Mouse (Mus musculus) adrenal gland, postnatal 10 days (tissue): ENCODE data around the gene Acsl5. TPM values are rescaled to one million over a fixed set of nuclear protein-coding genes. Genes with fewer than 3 reads are reported as not detected.

Source experiments
- DNase-seq: peaks from one replicate; pipeline ENCODE4 v3.0.0; 2021; ENCODE audit warnings: mixed read lengths
- total RNA-seq, 2 experiments: library from RNA; stranded (reverse); gene quantifications; 2 replicates each; pipeline ENCODE4 v1.2.3; 2021

The Acsl5 gene
- total RNA-seq, 2 experiments from 2014 or later = 89.8 to 143 TPM

GRCm38 (mm10) chr19:55286034-55286433 is 34.3 kb downstream of the Acsl5 start:
- DNase-seq = no peak

DNA sequence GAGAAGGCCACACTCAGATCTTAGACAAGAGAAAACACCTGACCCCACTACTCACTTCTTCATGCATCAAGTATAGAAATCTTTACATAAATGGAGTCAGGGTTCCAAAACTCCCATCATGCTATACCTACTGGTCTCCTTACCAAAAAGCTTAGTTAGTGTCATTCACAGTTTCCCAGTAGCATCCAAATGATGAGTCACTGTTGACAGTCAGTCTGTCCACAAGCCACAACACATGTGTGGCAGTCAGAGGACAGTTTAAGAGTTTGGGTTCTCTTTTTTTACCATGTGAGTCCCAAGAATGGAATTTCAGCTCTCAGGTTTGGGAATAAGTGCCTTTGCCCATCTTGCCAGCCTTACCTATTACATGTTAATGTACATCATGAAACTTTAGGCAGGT is 37.2 kb downstream of the Acsl5 start:
- DNase-seq = no peak

DNA sequence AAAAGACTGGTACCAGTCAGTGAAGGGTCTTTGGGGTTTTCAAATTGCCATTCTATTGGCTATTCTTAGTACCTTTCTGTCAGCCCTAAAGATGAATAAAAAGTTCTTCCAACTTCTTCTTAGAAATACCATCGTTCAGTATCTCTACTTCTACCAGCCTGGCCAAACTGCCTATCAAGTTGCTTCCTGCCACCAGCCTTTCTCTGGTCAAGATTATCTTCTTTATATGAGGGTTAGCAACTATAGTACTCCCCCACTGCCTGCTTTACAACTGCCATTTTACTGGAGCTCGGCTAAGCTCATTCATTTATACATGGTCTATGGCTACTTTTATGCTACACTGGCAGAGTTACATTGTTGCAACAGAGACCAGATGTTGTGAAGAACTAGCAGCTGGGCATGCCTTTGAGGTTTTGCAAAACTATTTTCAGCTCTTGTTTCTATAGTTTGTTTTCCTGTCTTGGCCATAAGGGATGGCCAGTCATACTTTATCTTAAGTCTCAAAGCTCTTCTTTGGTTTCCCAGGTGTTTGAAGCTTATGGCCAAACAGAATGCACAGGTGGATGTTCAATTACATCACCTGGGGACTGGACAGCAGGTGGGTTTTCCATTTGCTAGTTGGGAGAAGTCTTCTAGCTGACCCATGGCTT is 39.0 kb downstream of the Acsl5 start:
- DNase-seq = no peak

GRCm38 (mm10) chr19:55292210-55292850 is 40.6 kb downstream of the Acsl5 start:
- DNase-seq = no peak

GRCm38 (mm10) chr19:55293175-55293574 is 41.4 kb downstream of the Acsl5 start:
- DNase-seq = peak; percentile 38

DNA sequence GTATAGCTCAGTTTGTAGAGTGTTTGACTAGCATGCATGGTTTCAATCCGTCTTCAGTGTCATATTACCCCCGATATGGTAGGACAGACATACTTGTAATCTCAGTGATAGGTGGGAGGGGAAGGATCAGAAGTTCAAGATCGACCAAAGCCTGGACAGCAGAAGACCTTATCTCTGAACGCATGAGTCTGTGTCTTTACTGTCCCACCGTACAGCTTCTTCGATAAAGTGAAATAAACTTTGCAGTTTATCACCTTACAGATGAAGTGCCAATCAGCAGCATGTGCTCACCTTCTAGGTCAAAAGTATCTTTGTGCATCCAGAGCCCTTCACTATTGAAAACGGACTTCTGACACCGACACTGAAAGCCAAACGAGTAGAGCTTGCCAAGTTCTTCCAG is 43.3 kb downstream of the Acsl5 start:
- DNase-seq = no peak

DNA sequence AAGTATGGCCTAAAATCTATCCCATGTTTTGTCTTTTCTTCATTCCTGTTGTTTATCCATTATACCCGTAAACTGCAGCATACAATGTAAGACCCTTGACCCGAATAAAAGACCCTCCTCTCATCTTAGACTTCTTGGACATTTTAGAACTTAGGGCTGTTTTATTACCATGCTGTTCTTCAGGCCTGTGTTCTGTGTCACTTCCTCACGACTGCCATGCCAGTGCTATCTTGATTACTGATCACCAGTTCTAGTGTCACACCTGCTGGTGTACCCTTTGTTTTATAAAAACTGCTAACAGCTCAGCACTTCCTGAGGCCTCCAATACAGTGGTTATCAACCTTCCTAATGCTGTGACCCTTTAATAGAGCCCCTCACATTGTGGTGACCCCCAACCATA is 43.8 kb downstream of the Acsl5 start:
- DNase-seq = no peak

- peak; percentile 17 for DNase-seq
Measured at GRCm38 (mm10) chr19:55296301-55296700, 44.6 kb downstream of the Acsl5 start.

DNA sequence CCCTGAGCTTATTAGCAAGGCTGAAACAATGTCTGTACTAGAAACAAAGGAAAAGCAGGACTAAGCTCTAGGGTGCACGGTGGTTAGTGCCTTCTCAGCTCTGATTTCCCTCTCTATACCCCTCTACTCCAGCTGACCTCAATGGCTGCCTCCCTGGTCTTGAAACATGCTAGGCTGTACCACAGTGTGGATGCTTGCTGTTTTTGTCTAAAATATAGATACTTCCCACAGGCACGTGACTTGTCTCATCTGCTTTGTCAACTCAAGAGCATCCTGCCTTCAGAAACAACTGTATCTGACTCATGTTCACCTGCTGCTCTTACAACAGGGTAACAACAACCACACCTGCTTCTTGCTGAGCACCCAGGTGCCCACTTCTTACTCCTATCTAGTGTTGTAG is 45.8 kb downstream of the Acsl5 start:
- DNase-seq = no peak

DNA sequence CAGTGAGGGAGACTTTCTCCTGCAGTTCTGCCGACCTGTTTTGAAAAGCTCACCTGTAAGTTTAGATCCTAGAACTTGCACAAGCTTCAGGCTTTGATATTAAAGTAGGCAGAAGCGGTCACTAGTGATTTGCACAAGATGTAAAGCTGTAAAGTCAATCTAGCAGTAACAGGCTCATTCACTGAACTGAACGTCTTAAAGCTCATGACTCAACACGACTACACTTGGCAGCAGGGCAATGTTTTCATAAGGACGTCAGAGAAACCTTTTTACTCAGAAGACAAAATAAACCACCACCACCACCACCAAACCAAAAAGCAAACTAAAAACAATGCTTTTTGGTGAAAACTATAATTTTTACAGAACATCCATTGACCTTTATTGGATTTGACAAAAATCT is 46.2 kb downstream of the Acsl5 start:
- DNase-seq = no peak

DNA sequence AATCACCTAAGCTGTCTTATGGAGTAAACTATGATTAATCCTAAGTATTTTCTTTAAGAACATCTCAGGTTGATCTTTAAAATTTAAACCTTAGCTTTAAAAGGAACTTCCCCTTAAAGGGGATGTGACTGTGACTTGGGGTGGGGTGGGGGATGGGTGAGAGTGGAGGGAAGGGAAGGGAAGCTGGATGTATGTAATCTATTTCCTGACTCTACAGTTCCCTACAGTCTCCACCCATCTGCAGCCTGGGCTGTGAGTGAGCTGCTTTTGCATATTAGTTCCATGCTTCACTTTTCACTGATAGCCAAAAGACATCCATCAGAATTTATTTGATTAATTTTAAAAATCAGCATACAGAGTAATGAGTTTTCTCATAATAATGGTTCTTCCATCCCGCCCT is 47.6 kb downstream of the Acsl5 start:
- no peak for DNase-seq

- DNase-seq = no peak
Measured at GRCm38 (mm10) chr19:55300525-55300924, 48.8 kb downstream of the Acsl5 start.

- no peak for DNase-seq
Measured at GRCm38 (mm10) chr19:55305024-55305423, 53.3 kb downstream of the Acsl5 start.

- no peak for DNase-seq
Measured at GRCm38 (mm10) chr19:55311874-55312273, 60.1 kb downstream of the Acsl5 start.

DNA sequence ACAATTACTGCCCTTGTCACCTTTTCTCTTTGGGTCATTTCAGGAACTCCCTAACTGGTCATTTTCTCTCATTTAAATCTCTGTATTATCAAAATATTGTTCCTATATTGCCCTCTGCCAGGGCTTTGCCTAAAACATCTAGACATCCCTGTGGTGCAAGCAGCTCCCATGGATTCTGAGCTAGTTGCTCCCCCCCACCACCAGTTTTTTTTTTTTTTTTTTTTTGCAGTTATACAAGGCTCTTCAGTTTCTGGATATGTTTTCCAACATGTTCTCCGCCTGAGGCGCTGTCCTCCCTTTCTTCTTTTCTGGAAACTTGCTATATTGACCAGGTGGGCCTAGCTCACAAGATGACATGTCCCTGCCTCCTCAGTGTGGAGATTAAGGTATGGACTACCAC is 61.9 kb downstream of the Acsl5 start:
- DNase-seq = no peak

DNA sequence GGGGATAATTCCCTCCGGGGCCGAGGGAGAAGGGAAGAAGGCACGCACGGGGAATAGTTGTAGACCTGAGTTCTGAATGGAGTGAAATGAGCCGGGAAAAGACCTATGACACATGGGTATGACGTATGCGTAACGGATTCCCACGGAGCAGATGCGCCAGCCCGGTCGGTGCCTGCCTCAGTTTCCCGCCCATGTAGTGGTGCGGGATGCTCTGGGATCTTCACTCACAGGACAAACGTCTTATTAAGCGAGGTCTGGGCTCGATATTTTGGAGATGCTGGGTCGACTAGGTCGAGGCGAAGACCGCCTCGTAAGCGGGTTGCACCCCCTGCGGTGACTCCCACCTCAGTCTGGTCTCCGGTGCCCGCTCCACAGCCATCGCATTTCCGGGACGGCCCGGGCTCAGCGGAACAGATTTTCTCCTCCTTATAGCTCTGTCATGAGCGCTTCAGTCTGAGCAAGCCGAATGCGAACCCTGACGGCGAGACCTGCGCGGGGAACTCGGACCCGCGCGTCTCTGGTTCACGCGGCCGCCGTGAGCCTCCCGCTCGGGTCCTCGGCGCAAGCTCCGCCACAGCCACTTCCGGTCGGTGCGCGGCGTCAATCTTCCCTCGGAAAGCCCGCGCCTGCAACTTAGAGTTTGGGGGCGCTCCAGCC is 63.8 kb downstream of the Acsl5 start, which contains the start of gene Zdhhc6:
Zdhhc6 (minus strand) TSS at position 581 of the 657 bp plus-strand sequence.
- peak; percentile 90 for DNase-seq

DNA sequence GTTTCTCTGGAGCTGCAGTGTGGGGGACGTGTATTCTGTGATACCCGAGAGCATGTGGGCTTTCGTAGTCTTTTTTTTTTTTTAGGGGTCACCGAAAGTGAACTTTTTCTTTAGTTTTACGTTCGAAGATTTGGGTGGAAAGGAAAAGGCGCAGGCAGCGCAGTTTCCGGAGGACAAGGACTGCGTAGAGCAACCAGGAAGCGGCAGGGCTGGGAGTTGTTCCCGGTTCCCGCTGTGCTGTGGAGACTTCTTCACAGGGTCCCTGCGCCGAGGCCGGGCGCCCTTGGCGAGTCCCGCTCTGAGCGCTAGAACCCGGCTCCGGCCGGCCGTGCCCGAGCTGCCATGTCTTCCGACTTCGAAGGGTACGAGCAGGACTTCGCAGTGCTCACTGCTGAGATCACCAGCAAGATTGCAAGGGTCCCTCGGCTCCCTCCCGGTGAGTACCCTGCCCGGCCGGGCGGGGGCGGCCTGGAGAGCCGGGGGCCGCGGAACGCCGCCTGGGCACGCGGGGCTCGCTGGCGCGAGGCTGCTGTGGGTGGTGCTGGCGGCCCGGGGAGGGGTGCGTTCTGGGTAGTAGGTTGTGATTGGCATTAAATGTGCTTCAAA is 64.5 kb downstream of the Acsl5 start, which contains the start of gene Vti1a:
Vti1a (plus strand) TSS at position 187 of the 606 bp plus-strand sequence.
- peak; percentile 91 for DNase-seq

GRCm38 (mm10) chr19:55316901-55317300 is 65.2 kb downstream of the Acsl5 start:
- no peak for DNase-seq

- DNase-seq = no peak
Measured at GRCm38 (mm10) chr19:55319036-55319435, 67.3 kb downstream of the Acsl5 start.

DNA sequence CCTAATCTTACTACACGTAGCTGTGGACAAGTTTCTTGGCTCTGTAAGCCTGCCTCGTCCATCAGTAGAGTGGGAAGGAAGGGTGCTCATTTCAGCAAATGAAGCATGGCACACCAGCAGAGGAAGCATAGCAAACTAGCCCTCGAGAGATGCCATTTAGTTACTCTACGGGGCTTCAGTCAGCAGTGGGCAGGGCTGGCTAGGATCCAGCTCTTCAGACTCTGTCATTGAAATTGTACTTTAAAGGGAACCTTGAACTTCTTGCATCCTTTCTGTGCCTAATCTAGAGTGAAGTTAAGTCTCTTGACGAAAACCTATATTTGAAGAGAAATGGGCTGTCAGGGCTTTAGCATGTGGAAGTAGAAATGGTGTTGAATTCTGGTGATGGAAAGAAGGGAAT is 67.8 kb downstream of the Acsl5 start:
- DNase-seq = peak; percentile 56

- no peak for DNase-seq
Measured at GRCm38 (mm10) chr19:55322604-55323003, 70.9 kb downstream of the Acsl5 start.

DNA sequence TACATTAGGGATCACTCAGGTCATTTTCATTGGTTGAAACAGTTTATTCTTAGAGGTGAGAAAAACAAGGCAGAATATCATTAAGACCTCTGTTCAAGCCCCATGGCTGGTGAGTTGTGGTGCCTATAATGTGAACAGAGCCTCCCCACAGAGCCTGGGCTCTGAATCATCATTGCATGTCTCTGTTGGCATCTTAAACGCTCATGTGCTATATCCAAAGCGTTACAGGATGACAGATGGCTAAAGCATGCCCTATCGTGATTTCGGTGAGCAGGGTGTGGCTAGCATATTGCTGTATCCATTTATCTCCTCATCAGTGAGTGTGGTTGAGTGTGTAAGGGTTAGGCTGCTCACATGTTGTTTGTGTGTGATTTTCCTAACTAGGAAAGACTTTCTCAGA is 75.8 kb downstream of the Acsl5 start:
- DNase-seq = no peak

GRCm38 (mm10) chr19:55331776-55332175 is 80.0 kb downstream of the Acsl5 start:
- DNase-seq = no peak
